Mouse (Mus musculus): Measurements from ENCODE around the gene Rbpj.
"Not testable (repeated sequence)": the region's sequence is repeated elsewhere in the genome, so short reads cannot be mapped to it uniquely, and the experiment has no call there.

DNA sequence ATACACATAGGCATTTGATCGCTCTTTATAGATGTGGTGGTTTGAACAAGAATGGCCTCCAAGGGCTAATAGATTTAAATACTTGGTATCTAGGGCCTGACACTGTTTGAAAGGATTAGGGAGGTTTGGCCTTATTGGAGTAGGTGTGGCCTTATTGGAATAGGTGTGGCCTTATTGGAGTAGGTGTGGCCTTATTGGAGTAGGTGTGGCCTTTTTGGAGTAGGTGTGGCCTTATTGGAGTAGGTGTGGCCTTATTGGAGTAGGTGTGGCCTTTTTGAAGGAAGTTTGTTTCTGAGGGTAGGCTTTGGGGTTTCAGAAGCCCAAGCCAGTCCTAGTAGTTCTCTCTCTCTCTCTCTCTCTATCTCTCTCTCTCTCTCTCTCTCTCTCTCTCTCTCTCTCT is 84.4 kb downstream of the Rbpj start:
- TF ChIP-seq GATA1 (IDR thresholded peaks at IDR 0.05; ENCODE audit: borderline replicate concordance, low read length); FLI1 (IDR thresholded peaks at IDR 0.05; ENCODE audit: low read length): not testable (repeated sequence)

Data from megakaryocyte, embryonic 14.5 days (primary cell).